Mouse (Mus musculus) fibroblast of lung, adult 2 months (primary cell): ENCODE measurements around the gene Tsfm.

ENCODE experiments used
- DNase-seq: peaks from one replicate; pipeline ENCODE4 v3.0.0-alpha.2; 2011; ENCODE audit warnings: low read depth

Tsfm gene

DNA sequence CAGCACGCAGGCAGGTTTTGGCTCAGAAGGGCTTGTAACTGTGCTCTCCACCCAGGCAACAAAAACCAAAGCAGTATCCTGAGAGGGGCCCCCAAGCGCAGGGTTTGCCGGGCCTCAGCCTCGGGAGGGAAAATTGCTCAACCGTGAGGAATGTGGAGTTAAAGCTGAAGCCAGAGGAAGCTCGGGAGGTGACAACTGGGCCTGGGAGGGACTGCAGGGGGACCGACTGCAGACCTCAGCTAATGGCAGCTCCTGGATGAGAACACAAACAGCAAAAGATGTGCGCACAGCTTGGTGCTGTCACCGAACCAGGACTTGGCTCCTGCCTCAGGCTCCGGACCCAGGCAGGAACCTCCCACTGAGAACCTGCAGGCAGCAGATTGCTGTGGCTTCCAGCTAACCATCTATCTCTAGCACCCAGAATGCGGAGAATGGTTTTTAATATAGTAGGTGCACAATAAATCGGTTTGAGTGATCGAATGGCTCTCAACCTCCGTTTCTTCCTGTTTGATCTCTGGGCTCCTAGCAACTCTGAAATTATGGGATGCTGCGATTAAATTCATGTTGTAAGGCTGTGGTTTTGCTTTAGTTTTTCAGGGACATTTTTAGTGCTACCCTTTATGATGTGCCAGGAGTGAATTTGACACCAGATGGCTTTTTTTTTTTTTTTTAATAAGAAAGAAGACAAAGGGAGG is 68.2 kb downstream of the Tsfm start:
- DNase-seq, result no peak

DNA sequence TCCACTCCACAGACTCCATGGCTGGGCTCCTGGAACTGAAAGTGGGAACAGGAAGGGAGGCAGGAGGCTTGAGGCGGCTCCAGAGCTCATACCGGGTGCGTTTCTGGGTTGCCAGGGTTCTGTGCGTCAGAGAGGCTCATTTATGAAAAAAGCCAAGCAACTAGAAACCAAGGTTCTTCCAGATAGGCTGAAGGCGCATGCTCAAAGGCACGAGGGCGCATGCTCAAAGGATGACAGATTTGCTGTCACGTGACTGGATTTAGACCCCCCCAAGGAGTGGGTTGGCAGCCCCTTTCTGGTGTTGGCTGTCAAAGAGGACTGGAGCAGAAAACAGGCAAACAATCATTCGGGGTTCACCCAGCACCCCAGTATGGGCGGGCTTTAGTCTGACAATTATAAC is 68.9 kb downstream of the Tsfm start:
- no peak for DNase-seq
